Mouse (Mus musculus) kidney, adult 2 months (tissue): ENCODE results near the gene S100a7a.

ENCODE experiments used
- CTCF ChIP-seq: fragments of 200-500 bp; conservative IDR thresholded peaks from 2 replicates; pipeline ENCODE4 v1.5.1; 2011; ENCODE audit warnings: low read depth, mild to moderate bottlenecking, control low read depth, low read length, moderate library complexity, mixed read lengths; ENCODE audit not compliant: insufficient read depth, insufficient read length
- POLR2A ChIP-seq: fragments of 200-500 bp; IDR thresholded peaks from one replicate; pipeline ENCODE4 v1.6.1; 2011; ENCODE audit warnings: low read depth, low read length, control low read depth

DNA sequence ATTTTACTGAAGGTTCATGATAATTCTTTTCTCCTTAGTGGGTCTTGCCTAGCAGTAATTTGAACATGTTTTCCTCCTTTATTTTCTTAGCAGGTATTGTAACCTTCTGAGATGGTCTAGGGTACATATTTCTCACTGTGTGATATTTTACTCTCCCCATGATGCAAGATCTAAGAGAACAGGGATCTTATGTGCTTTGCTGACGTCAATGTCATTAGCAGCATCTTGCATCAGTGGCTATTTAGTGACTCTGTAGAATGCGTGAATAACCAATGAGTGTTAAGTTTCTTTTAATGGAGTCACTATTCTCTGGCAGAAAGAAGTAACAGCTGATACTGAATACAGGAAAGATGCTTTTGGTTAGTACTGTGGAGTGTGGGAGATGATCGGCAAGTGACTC, 30.1 kb downstream of the S100a7a start:
- TF ChIP-seq CTCF (no peak), POLR2A (no peak)
